In the genomic region with DNA sequence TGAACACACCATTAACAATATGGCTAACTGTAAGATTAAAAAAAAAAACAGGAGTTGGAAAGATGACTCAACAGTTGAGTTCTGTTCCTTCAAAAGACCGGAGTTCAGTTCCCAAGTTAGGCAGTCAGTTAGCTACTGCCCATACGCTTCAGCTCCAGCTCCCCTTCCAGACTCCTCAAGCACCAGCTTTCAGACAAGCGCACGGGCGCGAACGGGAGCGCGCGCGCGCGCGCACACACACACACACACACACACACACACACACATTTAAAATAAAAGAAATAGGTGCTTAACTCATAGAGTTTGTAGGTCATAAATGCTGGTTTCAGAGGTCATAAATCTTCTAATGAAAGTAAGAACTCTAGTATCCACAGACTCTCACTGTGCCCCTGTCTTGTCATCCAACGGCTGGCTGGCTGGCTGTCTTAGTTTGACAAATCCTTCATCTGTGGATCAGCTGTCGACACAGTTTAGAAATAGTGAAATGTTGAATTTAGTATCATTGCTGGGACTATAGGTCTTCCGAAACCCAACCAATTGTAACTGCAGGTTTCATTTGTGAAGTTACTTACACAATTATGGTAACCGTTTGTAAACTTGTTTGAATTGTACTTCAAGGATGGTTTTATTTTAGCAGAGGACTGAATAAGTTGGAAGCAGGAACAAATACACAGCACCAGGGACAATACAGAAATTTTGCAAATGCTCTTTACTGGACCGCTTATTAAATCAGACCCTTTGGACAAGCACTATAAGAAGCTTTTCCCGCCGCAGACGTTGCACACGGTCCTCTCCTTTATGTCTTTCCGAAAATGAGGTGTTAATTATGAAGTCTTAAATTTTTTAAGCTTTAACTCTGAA, we compare ENCODE assay signal across 8 mouse cellular contexts. TPM values are rescaled to one million over a fixed set of nuclear protein-coding genes. Genes with fewer than 3 reads are reported as not detected.
DNase-seq lines count a peak whose midpoint lies in the region; ATAC-seq and TF ChIP-seq lines count a peak whose summit lies in the region.

No protein-coding gene starts in this region.

- no peaks in the 10 kb centered on the region for H3K79me2 ChIP-seq in liver, adult 2 months (ENCODE audit: control insufficient read depth, insufficient read depth, low read length)

- H3K27ac ChIP-seq in gastrocnemius, adult 2 months: peak overlapping the region; percentile 56
- peak overlapping the region; percentile 45; the same call in 1 of the 2 replicates for H3K27ac ChIP-seq in bone marrow, adult 2 months (ENCODE audit: control insufficient read depth, insufficient read depth, low read depth, low read length, poor library complexity)
- H3K27ac ChIP-seq in forebrain, embryonic 10.5 days: peak overlapping the region; percentile 81
- peak overlapping the region; percentile 17; the same call in 1 of the 2 replicates for H3K27ac ChIP-seq in hindbrain, embryonic 12.5 days
- H3K27ac ChIP-seq in liver, adult 2 months (replicated peaks; ENCODE audit: insufficient read depth, low read depth, low read length): no peak overlapping the region
- H3K27ac ChIP-seq in midbrain, postnatal 0 days (ENCODE audit: low read depth, low read length): no peak overlapping the region
- no peak overlapping the region for H3K27ac ChIP-seq in thymus, adult 2 months (ENCODE audit: control insufficient read depth, insufficient read depth, low read length)

- intact Hi-C loops in gastrocnemius, adult 2 months (cut with DNase I): loop anchor here (5.0 to 10.0 kb wide), 3 partner anchors 1427 to 1595 kb away; no protein-coding TSS in a partner anchor
- intact Hi-C loops in gastrocnemius, postnatal 14 days (cut with DNase I; ENCODE audit: low total_unique reads): loop anchor here (5.0 kb wide), 1 partner anchor 68 kb away; no protein-coding TSS in a partner anchor

- H3K9me3 ChIP-seq in forebrain, embryonic 10.5 days: no peaks in the 10 kb centered on the region
- H3K9me3 ChIP-seq in hindbrain, embryonic 12.5 days (replicated peaks): no peaks in the 10 kb centered on the region
- no peaks in the 10 kb centered on the region for H3K9me3 ChIP-seq in midbrain, postnatal 0 days (ENCODE audit: low read length)

- TF ChIP-seq POLR2A in bone marrow, adult 2 months (IDR thresholded peaks at IDR 0.05; ENCODE audit: borderline replicate concordance, control insufficient read depth, low read depth, low read length): no peak
- TF ChIP-seq POLR2A in liver, adult 2 months (IDR thresholded peaks at IDR 0.05; ENCODE audit: extremely low read depth, insufficient read depth, low read length): no peak
- no peak for TF ChIP-seq POLR2A in thymus, adult 2 months (IDR thresholded peaks at IDR 0.05; ENCODE audit: control insufficient read depth, extremely low read depth, insufficient read depth, low read length, poor library complexity)

- H3K27me3 ChIP-seq in forebrain, embryonic 10.5 days (ENCODE audit: poor library complexity, severe bottlenecking): no peaks in the 10 kb centered on the region
- no peaks in the 10 kb centered on the region for H3K27me3 ChIP-seq in hindbrain, embryonic 12.5 days
- H3K27me3 ChIP-seq in liver, adult 2 months (ENCODE audit: control insufficient read depth, insufficient read depth, low read length): no peaks in the 10 kb centered on the region
- H3K27me3 ChIP-seq in midbrain, postnatal 0 days (ENCODE audit: insufficient read depth, low read length): no peaks in the 10 kb centered on the region
- no peaks in the 10 kb centered on the region for H3K27me3 ChIP-seq in thymus, adult 2 months (ENCODE audit: control insufficient read depth, insufficient read depth, low read length)

- DNase-seq in gastrocnemius, adult 2 months: peak; percentile 69
- DNase-seq in gastrocnemius, postnatal 14 days: no peak
- DNase-seq in forebrain, embryonic 10.5 days (ENCODE audit: extremely low spot score, low spot score): peak; percentile 84
- DNase-seq in liver, adult 2 months (ENCODE audit: extremely low read depth, low read depth, low spot score): peak; percentile 52
- DNase-seq in midbrain, postnatal 0 days (ENCODE audit: low spot score): peak; percentile 81
- DNase-seq in thymus, adult 2 months: peak; percentile 42

- no peak for ATAC-seq in hindbrain, embryonic 12.5 days (ENCODE audit: low FRiP score)
- ATAC-seq in midbrain, postnatal 0 days (ENCODE audit: low FRiP score): no peak

- TF ChIP-seq CTCF in gastrocnemius, adult 2 months (IDR thresholded peaks at IDR 0.05): no peak
- TF ChIP-seq CTCF in bone marrow, adult 2 months (IDR thresholded peaks at IDR 0.05; ENCODE audit: control insufficient read depth, insufficient read depth, low read length): no peak
- no peak for TF ChIP-seq CTCF in liver, adult 2 months (IDR thresholded peaks at IDR 0.05; ENCODE audit: low read depth, low read length)
- TF ChIP-seq CTCF in midbrain, postnatal 0 days (IDR thresholded peaks at IDR 0.05): no peak
- no peak for TF ChIP-seq CTCF in thymus, adult 2 months (IDR thresholded peaks at IDR 0.05; ENCODE audit: borderline replicate concordance, control insufficient read depth, extremely low read depth, insufficient read depth, low read length, poor library complexity)

- H3K4me1 ChIP-seq in bone marrow, adult 2 months (ENCODE audit: control insufficient read depth, insufficient read depth, low read length): no peaks in the 10 kb centered on the region
- H3K4me1 ChIP-seq in forebrain, embryonic 10.5 days: peaks cover 23% of the 10 kb centered on the region
- peaks cover 3% of the 10 kb centered on the region; the same call in 1 of the 2 replicates for H3K4me1 ChIP-seq in hindbrain, embryonic 12.5 days
- peaks cover 2% of the 10 kb centered on the region; the same call in 1 of the 2 replicates for H3K4me1 ChIP-seq in liver, adult 2 months (ENCODE audit: control insufficient read depth, insufficient read depth, low read length)
- H3K4me1 ChIP-seq in midbrain, postnatal 0 days (ENCODE audit: insufficient read depth, low read length): 0 out of 2 replicates have a peak, but pooled peaks cover 2% of the 10 kb centered on the region
- H3K4me1 ChIP-seq in thymus, adult 2 months (replicated peaks; ENCODE audit: control insufficient read depth, insufficient read depth, low read length): peaks cover 5% of the 10 kb centered on the region

- H3K4me2 ChIP-seq in hindbrain, embryonic 12.5 days (replicated peaks): peak overlapping the region; percentile 69
- peak overlapping the region; percentile 71 for H3K4me2 ChIP-seq in midbrain, postnatal 0 days (ENCODE audit: low read depth, low read length, poor library complexity, severe bottlenecking)

- H3K4me3 ChIP-seq in gastrocnemius, adult 2 months: peak overlapping the region; percentile 78
- peak overlapping the region; percentile 71 for H3K4me3 ChIP-seq in bone marrow, adult 2 months (replicated peaks; ENCODE audit: control insufficient read depth, low read depth, low read length)
- peak overlapping the region; percentile 67 for H3K4me3 ChIP-seq in forebrain, embryonic 10.5 days
- peak overlapping the region; percentile 42 for H3K4me3 ChIP-seq in hindbrain, embryonic 12.5 days
- H3K4me3 ChIP-seq in liver, adult 2 months (ENCODE audit: insufficient read depth, low read depth, low read length): peak overlapping the region; percentile 64
- peak overlapping the region; percentile 50 for H3K4me3 ChIP-seq in midbrain, postnatal 0 days (ENCODE audit: low read depth, low read length)
- H3K4me3 ChIP-seq in thymus, adult 2 months (ENCODE audit: control insufficient read depth, insufficient read depth, low read length): peak overlapping the region; percentile 45

- H3K36me3 ChIP-seq in forebrain, embryonic 10.5 days (replicated peaks): no peaks in the 10 kb centered on the region
- no peaks in the 10 kb centered on the region for H3K36me3 ChIP-seq in hindbrain, embryonic 12.5 days
- no peaks in the 10 kb centered on the region for H3K36me3 ChIP-seq in liver, adult 2 months (ENCODE audit: control insufficient read depth, insufficient read depth, low read length)
- no peaks in the 10 kb centered on the region for H3K36me3 ChIP-seq in midbrain, postnatal 0 days (ENCODE audit: insufficient read depth, low read length)
- H3K36me3 ChIP-seq in thymus, adult 2 months (ENCODE audit: control insufficient read depth, insufficient read depth, low read length): no peaks in the 10 kb centered on the region

- WGBS in bone marrow, adult 2 months: 1% methylated on average over 24 of the region's 24 CpGs
- WGBS in forebrain, embryonic 10.5 days: under 1% methylated on average over 24 of the region's 24 CpGs
- under 1% methylated on average over 24 of the region's 24 CpGs for WGBS in hindbrain, embryonic 12.5 days
- 1% methylated on average over 24 of the region's 24 CpGs for WGBS in liver, adult 2 months
- under 1% methylated on average over 24 of the region's 24 CpGs for WGBS in midbrain, postnatal 0 days
- 1% methylated on average over 24 of the region's 24 CpGs for WGBS in thymus, adult 2 months

- peak overlapping the region; percentile 51 for H3K9ac ChIP-seq in hindbrain, embryonic 12.5 days
- H3K9ac ChIP-seq in liver, adult 2 months (ENCODE audit: low read depth, low read length): no peak overlapping the region; the same call in 1 of the 2 replicates
- peak overlapping the region; percentile 33 for H3K9ac ChIP-seq in midbrain, postnatal 0 days (replicated peaks; ENCODE audit: low read length, poor library complexity, severe bottlenecking)

RNA-seq across cellular contexts. Expression of a gene that starts 16.2 kb away (rescaled TPM):
- total RNA-seq in gastrocnemius, adult 2 months (2021): not detected
- not detected for total RNA-seq in gastrocnemius, postnatal 14 days (2021)
- polyA plus RNA-seq in bone marrow, adult 2 months (2011; ENCODE audit: insufficient read depth, insufficient read length, low replicate concordance, missing spikeins): 0.87 and 3.1 TPM in 2 replicates
- 0.09 TPM in 1 of 2 replicates, not detected in the other for polyA plus RNA-seq in forebrain, embryonic 10.5 days (2016; fragmentation: Nextera tagmentation; extraction: Ambion mirVana)
- 0.12 TPM in 1 of 2 replicates, not detected in the other for polyA plus RNA-seq in hindbrain, embryonic 12.5 days (2016; fragmentation: Nextera tagmentation; extraction: Ambion mirVana)
- not detected in 2 replicates for total RNA-seq in liver, adult 2 months (2014; rRNA removed)
- polyA plus RNA-seq in liver, adult 2 months (2012; rRNA removed): not detected in 2 replicates
- total RNA-seq in midbrain, postnatal 0 days (2014; rRNA removed): 0.05 TPM in 1 of 2 replicates, not detected in the other
- 0.04 and 0.07 TPM in 2 replicates for polyA plus RNA-seq in midbrain, postnatal 0 days (2015; fragmentation: Nextera tagmentation; extraction: Ambion mirVana)
- polyA plus RNA-seq in thymus, adult 2 months (2012; rRNA removed): 0.05 and 0.15 TPM in 2 replicates

RNA-seq across cellular contexts. Expression of a gene that starts 25.8 kb away (rescaled TPM):
- total RNA-seq in gastrocnemius, adult 2 months (2021): 1 to 10 TPM; 3.6 to 3.9 TPM
- total RNA-seq in gastrocnemius, postnatal 14 days (2021): 1 to 10 TPM; 4.5 to 4.7 TPM
- 8.5 and 10.4 TPM in 2 replicates for polyA plus RNA-seq in bone marrow, adult 2 months (2011; ENCODE audit: insufficient read depth, insufficient read length, low replicate concordance, missing spikeins)
- polyA plus RNA-seq in forebrain, embryonic 10.5 days (2016; fragmentation: Nextera tagmentation; extraction: Ambion mirVana): 15.3 and 15.5 TPM in 2 replicates
- polyA plus RNA-seq in hindbrain, embryonic 12.5 days (2016; fragmentation: Nextera tagmentation; extraction: Ambion mirVana): 11.6 and 12.0 TPM in 2 replicates
- 3.5 and 3.7 TPM in 2 replicates for total RNA-seq in liver, adult 2 months (2014; rRNA removed)
- polyA plus RNA-seq in liver, adult 2 months (2012; rRNA removed): 2.1 TPM in 2 replicates
- total RNA-seq in midbrain, postnatal 0 days (2014; rRNA removed): 4.9 and 7.3 TPM in 2 replicates
- 5.2 and 6.0 TPM in 2 replicates for polyA plus RNA-seq in midbrain, postnatal 0 days (2015; fragmentation: Nextera tagmentation; extraction: Ambion mirVana)
- polyA plus RNA-seq in thymus, adult 2 months (2012; rRNA removed): 4.2 and 4.5 TPM in 2 replicates

RNA-seq across cellular contexts. Expression of a gene that starts 39.2 kb away (rescaled TPM):
- total RNA-seq in gastrocnemius, adult 2 months (2021): not detected
- total RNA-seq in gastrocnemius, postnatal 14 days (2021): not detected
- 0.47 TPM in 1 of 2 replicates, not detected in the other for polyA plus RNA-seq in bone marrow, adult 2 months (2011; ENCODE audit: insufficient read depth, insufficient read length, low replicate concordance, missing spikeins)
- polyA plus RNA-seq in forebrain, embryonic 10.5 days (2016; fragmentation: Nextera tagmentation; extraction: Ambion mirVana): 0.52 and 0.54 TPM in 2 replicates
- 0.34 and 0.43 TPM in 2 replicates for polyA plus RNA-seq in hindbrain, embryonic 12.5 days (2016; fragmentation: Nextera tagmentation; extraction: Ambion mirVana)
- total RNA-seq in liver, adult 2 months (2014; rRNA removed): not detected in 2 replicates
- polyA plus RNA-seq in liver, adult 2 months (2012; rRNA removed): not detected in 2 replicates
- 0.16 TPM in 1 of 2 replicates, not detected in the other for total RNA-seq in midbrain, postnatal 0 days (2014; rRNA removed)
- not detected in 2 replicates for polyA plus RNA-seq in midbrain, postnatal 0 days (2015; fragmentation: Nextera tagmentation; extraction: Ambion mirVana)
- polyA plus RNA-seq in thymus, adult 2 months (2012; rRNA removed): 0.23 and 0.27 TPM in 2 replicates

Comparison
In these comparisons a context has a peak if more than half of its experiments do, and no peak if none do; other contexts are left out.
1. H3K27ac ChIP-seq: peak in gastrocnemius, adult 2 months (single experiment), bone marrow, adult 2 months (single experiment), forebrain, embryonic 10.5 days (single experiment) and hindbrain, embryonic 12.5 days (single experiment); none in liver, adult 2 months (single experiment), midbrain, postnatal 0 days (single experiment) and thymus, adult 2 months (single experiment).
2. Peak in every context shown above with its lines, with median percentiles within 50 percentile points of each other: H3K4me3 ChIP-seq.